Mouse (Mus musculus): ENCODE results near the gene Gas2. TPM values are rescaled to one million over a fixed set of nuclear protein-coding genes. Genes with fewer than 3 reads are reported as not detected.

Gene Gas2
- total RNA-seq, 1 experiment = 4.1 TPM

DNA sequence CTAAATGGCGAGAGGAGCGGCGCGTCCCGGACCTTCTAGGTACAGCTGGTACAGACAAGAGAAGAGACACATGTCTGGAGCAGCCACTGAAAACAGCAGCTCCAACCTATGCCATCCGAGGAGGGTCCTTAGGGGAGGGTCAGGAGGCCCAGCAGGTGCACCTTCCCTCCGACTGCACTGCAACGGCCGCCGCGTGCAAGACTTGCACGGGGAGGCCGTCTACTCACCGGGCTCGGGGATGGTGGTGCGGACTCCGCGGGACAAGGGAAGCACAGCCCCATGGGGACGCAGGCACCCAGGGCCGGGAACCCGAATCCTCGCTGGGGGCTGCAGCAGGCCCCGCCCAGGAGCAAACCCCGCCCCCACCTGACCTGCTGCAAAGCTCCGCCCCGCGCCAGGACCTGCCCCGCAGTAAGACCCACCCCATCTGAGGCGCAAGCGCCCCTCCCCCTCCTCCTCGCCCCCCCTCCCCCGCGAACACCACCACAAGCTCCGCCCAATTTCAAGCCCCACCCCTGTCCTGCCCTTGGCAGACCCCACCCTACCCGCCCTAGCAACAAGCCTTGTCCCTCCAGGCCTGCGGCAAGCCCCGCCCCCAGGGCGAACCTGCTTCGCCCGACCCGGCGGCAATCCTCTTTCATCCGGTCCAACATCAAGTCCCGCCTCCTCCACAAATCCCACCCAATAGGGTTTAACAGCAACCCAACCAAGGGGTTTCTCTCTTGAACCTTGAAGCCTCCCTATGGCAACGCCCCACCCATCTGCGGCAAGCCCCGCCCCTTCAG lies 143.9 kb downstream of the Gas2 start, which contains the start of gene Svip:
Svip (minus strand) TSS at position 508 of the 785 bp plus-strand sequence.
- Histone ChIP-seq H3K9me3 (ENCODE audit: control insufficient read depth, insufficient read depth, low read depth, low read length) (no peaks in the 10 kb centered on the region), H3K27ac (ENCODE audit: insufficient read depth, low read depth, low read length, poor library complexity, severe bottlenecking) (no peak within 1 kb of the TSS; the same call in 1 of the 2 replicates), H3K4me1 (ENCODE audit: control insufficient read depth in 2 of 2, insufficient read depth in 2 of 2, low read length in 2 of 2, poor library complexity in 1 of 2) (peaks cover 3 to 4% of the 10 kb centered on the region in 2 experiments; a peak in 2 of 4 replicates), H3K4me3 (ENCODE audit: insufficient read depth in 1 of 2, low read depth in 1 of 2, low read length in 2 of 2, poor library complexity in 1 of 2, severe bottlenecking in 1 of 2) (peak within 1 kb of the TSS; percentile 85 to 100), H3K9ac (ENCODE audit: insufficient read depth, low read depth, low read length, poor library complexity, severe bottlenecking) (peak within 1 kb of the TSS; percentile 91), H3K36me3 (ENCODE audit: control insufficient read depth, insufficient read depth, low read length, poor library complexity, severe bottlenecking) (no peaks in the 10 kb centered on the region)
- peak; percentile 93 for DNase-seq (ENCODE audit: low read depth, low spot score)
- in situ Hi-C loops (cut with MboI; ENCODE audit: low sequenced_read_pairs in 2 of 2, unreplicated experiment in 2 of 2) = no loop called here
- no peak for TF ChIP-seq ZC3H11A (IDR thresholded peaks at IDR 0.05; ENCODE audit: borderline replicate concordance, low read depth, low read length)

DNA sequence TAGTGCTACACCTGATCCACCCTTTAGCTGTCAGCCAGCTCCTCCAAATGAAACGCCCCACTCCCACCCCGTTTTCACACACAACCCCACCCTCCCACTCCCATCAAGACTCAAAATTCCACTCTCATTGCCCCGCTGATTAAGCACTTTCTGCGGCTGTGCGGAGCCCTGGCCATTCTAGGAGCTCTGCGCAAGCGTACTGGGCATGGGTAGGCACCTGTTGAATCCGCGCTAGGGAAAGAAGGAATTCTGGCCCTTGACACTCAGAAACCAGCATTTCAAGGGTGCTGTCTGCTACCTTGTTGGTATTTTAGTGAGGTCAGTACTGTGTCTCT lies 144.4 kb downstream of the Gas2 start:
- in situ Hi-C loops (cut with MboI; ENCODE audit: low sequenced_read_pairs in 2 of 2, unreplicated experiment in 2 of 2) = no loop called here
- H3K27ac ChIP-seq (ENCODE audit: insufficient read depth, low read depth, low read length, poor library complexity, severe bottlenecking) = no peak overlapping the region

DNA sequence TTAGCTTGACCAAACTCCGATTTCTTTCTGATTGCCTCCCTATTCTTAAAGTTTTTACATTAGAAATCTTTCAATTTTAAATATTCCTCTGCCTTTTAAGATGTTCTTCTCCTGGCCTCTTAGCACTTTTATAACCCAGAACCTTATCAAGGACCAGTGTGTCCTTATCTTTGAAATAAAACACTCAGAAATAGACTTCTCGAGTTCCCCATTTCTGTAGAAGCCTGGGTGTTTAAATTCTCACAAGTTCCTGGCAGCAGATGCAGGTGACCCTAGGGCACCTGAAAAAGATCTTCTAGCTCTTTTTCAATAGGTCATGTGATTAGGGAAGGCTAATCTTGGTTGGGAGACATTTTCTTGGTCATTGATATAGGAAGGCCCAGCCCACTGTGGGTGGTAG lies 145.3 kb downstream of the Gas2 start:
- TF ChIP-seq HCFC1 (IDR thresholded peaks at IDR 0.05; ENCODE audit: borderline replicate concordance, insufficient read depth, low read length) (no peak), CHD2 (IDR thresholded peaks at IDR 0.05; ENCODE audit: low read depth, low read length) (no peak), MAFK (IDR thresholded peaks at IDR 0.05; ENCODE audit: insufficient read depth, low read depth, low read length) (no peak), ZNF384 (IDR thresholded peaks at IDR 0.05; ENCODE audit: low read depth, low read length) (no peak), ZC3H11A (IDR thresholded peaks at IDR 0.05; ENCODE audit: borderline replicate concordance, low read depth, low read length) (no peak)
- in situ Hi-C loops (cut with MboI; ENCODE audit: low sequenced_read_pairs in 2 of 2, unreplicated experiment in 2 of 2) = no loop called here
- Histone ChIP-seq H3K4me1 (ENCODE audit: control insufficient read depth in 2 of 2, insufficient read depth in 2 of 2, low read length in 2 of 2, poor library complexity in 1 of 2) (peaks cover 3 to 4% of the 10 kb centered on the region in 2 experiments; a peak in 2 of 4 replicates), H3K36me3 (ENCODE audit: control insufficient read depth, insufficient read depth, low read length, poor library complexity, severe bottlenecking) (no peaks in the 10 kb centered on the region), H3K27ac (ENCODE audit: insufficient read depth, low read depth, low read length, poor library complexity, severe bottlenecking) (no peak overlapping the region), H3K9me3 (ENCODE audit: control insufficient read depth, insufficient read depth, low read depth, low read length) (no peaks in the 10 kb centered on the region), H3K4me3 (ENCODE audit: insufficient read depth in 1 of 2, low read depth in 1 of 2, low read length in 2 of 2, poor library complexity in 1 of 2, severe bottlenecking in 1 of 2) (no peak overlapping the region), H3K9ac (ENCODE audit: insufficient read depth, low read depth, low read length, poor library complexity, severe bottlenecking) (no peak overlapping the region)
- DNase-seq (ENCODE audit: low read depth, low spot score) = no peak

More for the DNA sequence above, 144.4 kb downstream of the Gas2 start:
- peak overlapping the region; percentile 51 for H3K9ac ChIP-seq (ENCODE audit: insufficient read depth, low read depth, low read length, poor library complexity, severe bottlenecking)
- peaks cover 3 to 4% of the 10 kb centered on the region in 2 experiments; a peak in 2 of 4 replicates for H3K4me1 ChIP-seq (ENCODE audit: control insufficient read depth in 2 of 2, insufficient read depth in 2 of 2, low read length in 2 of 2, poor library complexity in 1 of 2)
- peak overlapping the region; percentile 62 to 76 for H3K4me3 ChIP-seq (ENCODE audit: insufficient read depth in 1 of 2, low read depth in 1 of 2, low read length in 2 of 2, poor library complexity in 1 of 2, severe bottlenecking in 1 of 2)
- no peaks in the 10 kb centered on the region for H3K36me3 ChIP-seq (ENCODE audit: control insufficient read depth, insufficient read depth, low read length, poor library complexity, severe bottlenecking)
- DNase-seq (ENCODE audit: low read depth, low spot score) = no peak
- no peaks in the 10 kb centered on the region for H3K9me3 ChIP-seq (ENCODE audit: control insufficient read depth, insufficient read depth, low read depth, low read length)
- TF ChIP-seq ZNF384 (IDR thresholded peaks at IDR 0.05; ENCODE audit: low read depth, low read length) (no peak), ZC3H11A (IDR thresholded peaks at IDR 0.05; ENCODE audit: borderline replicate concordance, low read depth, low read length) (no peak), HCFC1 (IDR thresholded peaks at IDR 0.05; ENCODE audit: borderline replicate concordance, insufficient read depth, low read length) (no peak), CHD2 (IDR thresholded peaks at IDR 0.05; ENCODE audit: low read depth, low read length) (no peak), MAFK (IDR thresholded peaks at IDR 0.05; ENCODE audit: insufficient read depth, low read depth, low read length) (no peak)

DNA sequence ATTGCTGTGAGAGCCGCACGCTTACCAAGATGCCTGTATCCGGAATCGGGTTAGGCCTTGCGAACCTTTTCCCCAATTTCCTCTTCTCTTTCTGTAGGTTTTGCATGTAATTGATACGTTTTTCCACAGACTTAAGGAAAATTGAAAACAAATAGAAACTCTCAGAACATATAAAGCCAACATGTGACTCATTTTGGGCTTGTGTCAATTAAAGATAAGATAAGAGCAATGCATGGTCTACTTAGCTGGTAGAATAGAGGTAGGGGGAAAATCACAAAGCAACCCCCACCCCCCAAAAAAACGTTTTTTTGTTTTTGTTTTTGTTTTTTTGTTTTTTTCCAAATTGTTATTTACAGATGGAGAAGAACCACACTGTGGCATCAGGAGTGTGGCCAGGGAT lies 151.6 kb downstream of the Gas2 start:
- H3K27ac ChIP-seq (ENCODE audit: insufficient read depth, low read depth, low read length, poor library complexity, severe bottlenecking) = no peak overlapping the region
- in situ Hi-C loops (cut with MboI; ENCODE audit: low sequenced_read_pairs in 2 of 2, unreplicated experiment in 2 of 2) = no loop called here
- no peaks in the 10 kb centered on the region for H3K36me3 ChIP-seq (ENCODE audit: control insufficient read depth, insufficient read depth, low read length, poor library complexity, severe bottlenecking)
- H3K9me3 ChIP-seq (ENCODE audit: control insufficient read depth, insufficient read depth, low read depth, low read length) = no peaks in the 10 kb centered on the region
- H3K9ac ChIP-seq (ENCODE audit: insufficient read depth, low read depth, low read length, poor library complexity, severe bottlenecking) = no peak overlapping the region
- no peak for DNase-seq (ENCODE audit: low read depth, low spot score)
- no peak for TF ChIP-seq ZNF384 (IDR thresholded peaks at IDR 0.05; ENCODE audit: low read depth, low read length)
- TF ChIP-seq HCFC1 (IDR thresholded peaks at IDR 0.05; ENCODE audit: borderline replicate concordance, insufficient read depth, low read length) = no peak
- no peak for TF ChIP-seq ZC3H11A (IDR thresholded peaks at IDR 0.05; ENCODE audit: borderline replicate concordance, low read depth, low read length)
- TF ChIP-seq CHD2 (IDR thresholded peaks at IDR 0.05; ENCODE audit: low read depth, low read length) = no peak
- H3K4me3 ChIP-seq (ENCODE audit: insufficient read depth in 1 of 2, low read depth in 1 of 2, low read length in 2 of 2, poor library complexity in 1 of 2, severe bottlenecking in 1 of 2) = no peak overlapping the region
- H3K4me1 ChIP-seq (ENCODE audit: control insufficient read depth in 2 of 2, insufficient read depth in 2 of 2, low read length in 2 of 2, poor library complexity in 1 of 2) = no peaks in the 10 kb centered on the region

Measured in ES-E14 (cell line).